Mouse (Mus musculus) kidney, adult 2 months (tissue): ENCODE data around the gene Xkr7. TPM values are rescaled to one million over a fixed set of nuclear protein-coding genes. Genes with fewer than 3 reads are reported as not detected.
A peak's percentile ranks its signal among the peaks of the same experiment; 100 is the strongest.

Experiments used
- DNase-seq: peaks from one replicate; pipeline ENCODE4 v3.0.0; 2021
- H3K27ac ChIP-seq: fragments of 200-500 bp; 2 replicates; pipeline ENCODE4 v1.5.1; 2012; ENCODE audit warnings: low read depth, low read length, control low read depth, inconsistent platforms; ENCODE audit not compliant: insufficient read depth
- H3K27me3 ChIP-seq: fragments of 200-500 bp; replicated peaks from 2 replicates; pipeline ENCODE4 v1.6.1; 2012; ENCODE audit warnings: mild to moderate bottlenecking, moderate library complexity, low read length, inconsistent platforms; ENCODE audit not compliant: control insufficient read depth, insufficient read depth
- H3K36me3 ChIP-seq: fragments of 200-500 bp; 2 replicates; pipeline ENCODE4 v1.6.1; 2012; ENCODE audit warnings: mild to moderate bottlenecking, moderate library complexity, low read length, inconsistent platforms; ENCODE audit not compliant: control insufficient read depth, insufficient read depth
- H3K4me1 ChIP-seq: fragments of 200-500 bp; 2 replicates; pipeline ENCODE4 v1.6.1; 2011; ENCODE audit warnings: low read length; ENCODE audit not compliant: control insufficient read depth, insufficient read depth
- H3K4me3 ChIP-seq: fragments of 200-500 bp; 2 replicates; pipeline ENCODE4 v1.5.1; 2011; ENCODE audit warnings: mild to moderate bottlenecking, low read depth, low read length, control low read depth; ENCODE audit not compliant: insufficient read depth
- CTCF ChIP-seq: fragments of 200-500 bp; conservative IDR thresholded peaks from 2 replicates; pipeline ENCODE4 v1.5.1; 2011; ENCODE audit warnings: low read depth, mild to moderate bottlenecking, control low read depth, low read length, moderate library complexity, mixed read lengths; ENCODE audit not compliant: insufficient read depth, insufficient read length
- POLR2A ChIP-seq: fragments of 200-500 bp; IDR thresholded peaks from one replicate; pipeline ENCODE4 v1.6.1; 2011; ENCODE audit warnings: low read depth, low read length, control low read depth
- WGBS: fragments of 180-500 bp; shearing (Covaris S2); methylation state at CpG from one replicate; pipeline ENCODE4 v1.1.7; 2018; 5-methylcytosine and 5-hydroxymethylcytosine counted together
- polyA plus RNA-seq: library from polyadenylated mRNA; depleted of rRNA; stranded (reverse); fragments of >200 nt; gene quantifications from 2 replicates; pipeline ENCODE4 v1.2.3, GENCODE M21; 2012

Gene Xkr7
- polyA plus RNA-seq, 1 experiment, result not detected

- Histone ChIP-seq H3K4me1 (no peaks in the 10 kb centered on the region), H3K27me3 (peaks cover 2% of the 10 kb centered on the region; the same call in 1 of the 2 replicates), H3K27ac (no peak overlapping the region), H3K36me3 (no peaks in the 10 kb centered on the region), H3K4me3 (no peak overlapping the region)
- WGBS, result 79% methylated on average over 10 of the region's 10 CpGs
- no peak for TF ChIP-seq POLR2A
- TF ChIP-seq CTCF, result no peak
- no peak for DNase-seq
Measured at GRCm38 (mm10) chr2:153074651-153075050, 43.0 kb downstream of the Xkr7 start.

GRCm38 (mm10) chr2:153075961-153076360 is 44.3 kb downstream of the Xkr7 start:
- H3K4me3 ChIP-seq, result no peak overlapping the region
- no peak overlapping the region for H3K27ac ChIP-seq
- 48% methylated on average over 2 of the region's 2 CpGs for WGBS
- H3K4me1 ChIP-seq, result no peaks in the 10 kb centered on the region
- H3K27me3 ChIP-seq, result peaks cover 2% of the 10 kb centered on the region; the same call in 1 of the 2 replicates
- no peaks in the 10 kb centered on the region for H3K36me3 ChIP-seq
- DNase-seq, result no peak
- no peak for TF ChIP-seq POLR2A
- TF ChIP-seq CTCF, result no peak

GRCm38 (mm10) chr2:153080841-153081523 is 49.3 kb downstream of the Xkr7 start:
- Histone ChIP-seq H3K27me3 (no peaks in the 10 kb centered on the region), H3K27ac (no peak overlapping the region), H3K36me3 (no peaks in the 10 kb centered on the region), H3K4me3 (no peak overlapping the region), H3K4me1 (peaks cover 4% of the 10 kb centered on the region; the same call in 1 of the 2 replicates)
- DNase-seq, result peak; percentile 83
- TF ChIP-seq POLR2A (no peak), CTCF (peak; percentile 98)
- WGBS, result 40% methylated on average over 32 of the region's 32 CpGs

- TF ChIP-seq CTCF, result no peak
- TF ChIP-seq POLR2A, result no peak
- H3K36me3 ChIP-seq, result no peaks in the 10 kb centered on the region
- no peaks in the 10 kb centered on the region for H3K27me3 ChIP-seq
- H3K27ac ChIP-seq, result no peak overlapping the region
- peaks cover 4% of the 10 kb centered on the region; the same call in 1 of the 2 replicates for H3K4me1 ChIP-seq
- peak; percentile 87 for DNase-seq
- 69% methylated on average over 6 of the region's 6 CpGs for WGBS
- no peak overlapping the region for H3K4me3 ChIP-seq
Measured at GRCm38 (mm10) chr2:153081866-153082265, 50.2 kb downstream of the Xkr7 start.

GRCm38 (mm10) chr2:153083275-153083674 is 51.6 kb downstream of the Xkr7 start:
- 85% methylated on average over 8 of the region's 8 CpGs for WGBS
- DNase-seq, result no peak
- H3K36me3 ChIP-seq, result no peaks in the 10 kb centered on the region
- no peaks in the 10 kb centered on the region for H3K27me3 ChIP-seq
- H3K4me3 ChIP-seq, result no peak overlapping the region
- no peak for TF ChIP-seq POLR2A
- TF ChIP-seq CTCF, result no peak
- no peak overlapping the region for H3K27ac ChIP-seq
- H3K4me1 ChIP-seq, result peaks cover 4% of the 10 kb centered on the region; the same call in 1 of the 2 replicates

- no peak overlapping the region for H3K4me3 ChIP-seq
- H3K27ac ChIP-seq, result no peak overlapping the region
- no peak for DNase-seq
- TF ChIP-seq CTCF (no peak), POLR2A (no peak)
- peaks cover 4% of the 10 kb centered on the region; the same call in 1 of the 2 replicates for H3K4me1 ChIP-seq
- 76% methylated on average over 4 of the region's 4 CpGs for WGBS
- H3K27me3 ChIP-seq, result no peaks in the 10 kb centered on the region
- H3K36me3 ChIP-seq, result no peaks in the 10 kb centered on the region
Measured at GRCm38 (mm10) chr2:153083824-153084223, 52.2 kb downstream of the Xkr7 start.

GRCm38 (mm10) chr2:153084261-153084976 is 52.8 kb downstream of the Xkr7 start:
- DNase-seq, result peak; percentile 47
- TF ChIP-seq CTCF, result no peak
- TF ChIP-seq POLR2A, result no peak
- no peaks in the 10 kb centered on the region for H3K36me3 ChIP-seq
- WGBS, result 59% methylated on average over 7 of the region's 7 CpGs
- H3K4me3 ChIP-seq, result no peak overlapping the region
- H3K27ac ChIP-seq, result no peak overlapping the region
- H3K27me3 ChIP-seq, result no peaks in the 10 kb centered on the region
- H3K4me1 ChIP-seq, result peaks cover 4% of the 10 kb centered on the region; the same call in 1 of the 2 replicates
